Mouse (Mus musculus) hindbrain, embryonic 15.5 days (tissue): Measurements from ENCODE around the gene Prss36. TPM values are rescaled to one million over a fixed set of nuclear protein-coding genes. Genes with fewer than 3 reads are reported as not detected.

Experiments
- ATAC-seq: fragments of 200-750 bp; cut with Nextera tagmentation; 2 replicates; pipeline ENCODE4 v1.8.0; 2017; ENCODE audit warnings: low read depth, moderate number of reproducible peaks, moderate TSS enrichment; ENCODE audit not compliant: low FRiP score
- H3K27ac ChIP-seq: fragments of 300-500 bp; sonication (generic); replicated peaks from 2 replicates; pipeline ENCODE4 v1.5.1; 2015; ENCODE audit warnings: mild to moderate bottlenecking, inconsistent platforms
- H3K27me3 ChIP-seq: fragments of 300-500 bp; sonication (generic); 2 replicates; pipeline ENCODE4 v1.6.1; 2015; ENCODE audit warnings: control low read depth, inconsistent platforms
- H3K36me3 ChIP-seq: fragments of 300-500 bp; sonication (generic); 2 replicates; pipeline ENCODE4 v1.6.1; 2015; ENCODE audit warnings: control low read depth, inconsistent platforms
- H3K4me1 ChIP-seq: fragments of 300-500 bp; sonication (generic); replicated peaks from 2 replicates; pipeline ENCODE4 v1.6.1; 2015; ENCODE audit warnings: control low read depth, inconsistent platforms
- H3K4me2 ChIP-seq: fragments of 300-500 bp; sonication (generic); 2 replicates; pipeline ENCODE4 v1.6.1; 2015; ENCODE audit warnings: moderate library complexity, mild to moderate bottlenecking, inconsistent platforms
- H3K4me3 ChIP-seq: fragments of 300-500 bp; sonication (generic); 2 replicates; pipeline ENCODE4 v1.5.1; 2015; ENCODE audit warnings: mild to moderate bottlenecking, inconsistent platforms
- H3K9ac ChIP-seq: fragments of 300-500 bp; sonication (generic); 2 replicates; pipeline ENCODE4 v1.6.1; 2015; ENCODE audit warnings: inconsistent platforms
- H3K9me3 ChIP-seq: fragments of 300-500 bp; sonication (generic); 2 replicates; pipeline ENCODE4 v1.6.1; 2016; ENCODE audit warnings: control low read depth, inconsistent platforms
- WGBS: fragments of 180-500 bp; shearing (Covaris S2); methylation state at CpG from one replicate; pipeline ENCODE4 v1.1.7; 2015; 5-methylcytosine and 5-hydroxymethylcytosine counted together
- polyA plus RNA-seq: library from polyadenylated mRNA; unstranded; fragments of >200 nt; fragmentation: Nextera tagmentation; extraction: Ambion mirVana; gene quantifications from 2 replicates; pipeline ENCODE4 v1.2.1, GENCODE M21; 2015

Gene Prss36
- 12.6 and 14.8 TPM in 2 replicates for polyA plus RNA-seq

DNA sequence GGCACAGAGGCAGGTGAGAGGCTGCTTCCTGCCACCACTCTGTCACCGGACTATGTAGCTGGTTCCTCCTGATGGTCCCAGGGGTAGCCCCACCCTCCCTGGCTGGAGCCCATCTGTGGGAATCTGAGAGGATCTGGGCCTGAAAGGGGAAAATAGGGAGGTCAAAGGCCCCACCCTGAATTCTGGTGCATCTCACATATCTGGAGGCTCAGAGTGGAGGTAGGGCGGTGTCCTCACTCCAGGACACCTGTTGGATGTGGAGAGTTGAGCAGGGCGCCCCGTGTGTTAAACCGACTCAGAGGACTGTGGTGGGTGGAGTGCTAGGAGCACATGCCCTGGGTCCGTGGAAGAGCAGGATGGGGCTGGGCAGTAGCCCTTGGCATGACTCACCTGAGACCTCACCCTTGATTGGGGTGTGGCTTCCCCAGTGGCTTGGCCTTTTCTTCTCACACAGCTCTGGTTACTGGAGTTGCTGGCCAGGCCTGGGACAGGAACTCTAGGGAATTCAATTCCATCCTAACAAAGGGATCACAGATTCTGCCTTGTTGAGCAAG lies at the start of gene Prss36:
Prss36 (minus strand) TSS at position 256 of the 554 bp plus-strand sequence.
- Histone ChIP-seq H3K4me3 (no peak within 1 kb of the TSS), H3K27ac (no peak within 1 kb of the TSS), H3K36me3 (no peaks in the 10 kb centered on the region), H3K27me3 (peaks cover 24% of the 10 kb centered on the region; the same call in 1 of the 2 replicates), H3K9me3 (no peaks in the 10 kb centered on the region), H3K4me2 (no peak within 1 kb of the TSS), H3K4me1 (no peaks in the 10 kb centered on the region), H3K9ac (no peak within 1 kb of the TSS)
- ATAC-seq, result no peak
- 82% methylated on average over 6 of the region's 6 CpGs for WGBS

DNA sequence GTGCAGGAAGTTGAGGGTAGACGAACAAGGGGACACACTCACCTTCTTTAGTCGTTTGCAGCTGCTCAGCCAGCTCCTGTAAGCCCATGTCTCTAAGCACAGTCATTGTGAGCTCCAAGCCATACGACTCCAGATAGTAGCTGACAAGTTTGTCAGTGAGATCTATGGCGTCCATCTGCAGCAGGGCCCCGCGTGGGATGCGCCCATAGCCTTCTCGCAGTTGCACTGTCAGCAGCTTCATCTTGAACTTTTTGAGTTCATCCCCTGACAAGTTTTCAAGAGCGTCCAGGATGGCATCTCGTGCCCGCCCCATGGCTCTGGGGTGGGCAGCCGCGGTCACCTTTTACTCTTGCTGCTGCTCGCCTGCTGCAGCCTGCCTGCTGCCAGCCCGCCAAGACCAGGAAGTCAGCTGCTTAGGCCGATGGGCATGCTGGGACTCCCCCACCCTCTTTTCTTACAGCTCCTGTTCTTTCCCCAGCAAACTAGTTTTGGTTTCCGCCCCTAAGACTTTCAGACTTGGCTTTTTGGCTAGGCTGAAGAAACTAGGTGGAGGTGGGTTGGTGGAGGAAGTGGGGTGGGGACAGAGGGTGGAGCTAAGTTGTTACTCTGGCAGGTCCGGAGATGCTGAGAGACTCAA lies 46.9 kb upstream of the Prss36 start, which contains the start of gene Pycard:
Pycard (minus strand) TSS at position 527 of the 637 bp plus-strand sequence.
- Histone ChIP-seq H3K4me2 (peak within 1 kb of the TSS; percentile 47), H3K4me3 (peak within 1 kb of the TSS; percentile 19), H3K36me3 (0 out of 2 replicates have a peak, but pooled peaks cover 2% of the 10 kb centered on the region), H3K9me3 (no peaks in the 10 kb centered on the region), H3K4me1 (no peaks in the 10 kb centered on the region; the same call in 1 of the 2 replicates), H3K27ac (no peak within 1 kb of the TSS), H3K9ac (0 out of 2 replicates have a peak within 1 kb of the TSS, but pooled peaks have one; percentile 25), H3K27me3 (no peaks in the 10 kb centered on the region)
- ATAC-seq, result 0 out of 2 replicates have a peak, but pooled peaks have one; percentile 24
- 17% methylated on average over 18 of the region's 18 CpGs for WGBS

DNA sequence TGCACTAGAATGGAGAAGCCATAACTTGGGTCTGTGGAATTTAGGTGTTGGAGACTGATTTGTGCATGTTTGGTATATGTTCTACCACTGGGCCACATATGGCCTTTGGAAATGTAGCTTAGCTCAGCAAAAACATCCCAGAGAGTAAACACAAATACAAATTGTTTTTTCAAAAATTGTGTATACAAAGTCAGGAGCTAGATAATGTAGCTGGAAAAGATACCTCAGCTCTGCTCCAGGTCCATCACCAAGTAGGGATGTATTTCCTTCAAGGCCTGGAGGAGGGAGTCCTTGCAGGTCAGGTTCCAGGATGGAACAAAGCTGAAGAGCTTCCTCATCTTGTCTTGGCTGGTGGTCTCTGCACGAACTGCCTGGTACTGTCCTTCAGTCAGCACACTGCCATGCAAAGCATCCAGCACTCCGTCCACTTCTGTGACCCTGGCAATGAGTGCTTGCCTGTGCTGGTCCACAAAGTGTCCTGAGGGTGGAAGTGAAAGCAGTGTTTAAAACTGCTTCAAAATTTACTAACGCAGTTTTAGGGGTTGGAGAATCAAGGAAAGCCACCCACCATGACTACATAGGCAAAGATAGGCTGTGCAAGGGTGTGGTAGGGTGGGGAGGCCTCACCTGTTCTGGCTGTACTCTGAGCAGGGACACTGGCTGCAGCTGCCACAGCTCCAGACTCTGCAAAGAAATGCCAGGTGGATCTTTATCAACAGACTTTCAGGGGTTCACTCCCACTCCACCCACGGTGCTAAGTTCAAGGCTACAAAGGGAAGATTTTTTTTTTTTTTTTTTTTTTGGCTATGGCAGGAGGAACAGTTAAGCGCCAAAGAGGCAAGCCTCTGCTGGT lies 46.2 kb upstream of the Prss36 start:
- no peaks in the 10 kb centered on the region; the same call in 1 of the 2 replicates for H3K4me1 ChIP-seq
- ATAC-seq, result no peak
- no peaks in the 10 kb centered on the region for H3K9me3 ChIP-seq
- no peaks in the 10 kb centered on the region for H3K27me3 ChIP-seq
- 53% methylated on average over 5 of the region's 5 CpGs for WGBS
- no peak overlapping the region for H3K4me3 ChIP-seq
- peaks cover 9% of the 10 kb centered on the region for H3K36me3 ChIP-seq
- no peak overlapping the region for H3K27ac ChIP-seq
- H3K9ac ChIP-seq, result no peak overlapping the region
- H3K4me2 ChIP-seq, result peak overlapping the region; percentile 47

DNA sequence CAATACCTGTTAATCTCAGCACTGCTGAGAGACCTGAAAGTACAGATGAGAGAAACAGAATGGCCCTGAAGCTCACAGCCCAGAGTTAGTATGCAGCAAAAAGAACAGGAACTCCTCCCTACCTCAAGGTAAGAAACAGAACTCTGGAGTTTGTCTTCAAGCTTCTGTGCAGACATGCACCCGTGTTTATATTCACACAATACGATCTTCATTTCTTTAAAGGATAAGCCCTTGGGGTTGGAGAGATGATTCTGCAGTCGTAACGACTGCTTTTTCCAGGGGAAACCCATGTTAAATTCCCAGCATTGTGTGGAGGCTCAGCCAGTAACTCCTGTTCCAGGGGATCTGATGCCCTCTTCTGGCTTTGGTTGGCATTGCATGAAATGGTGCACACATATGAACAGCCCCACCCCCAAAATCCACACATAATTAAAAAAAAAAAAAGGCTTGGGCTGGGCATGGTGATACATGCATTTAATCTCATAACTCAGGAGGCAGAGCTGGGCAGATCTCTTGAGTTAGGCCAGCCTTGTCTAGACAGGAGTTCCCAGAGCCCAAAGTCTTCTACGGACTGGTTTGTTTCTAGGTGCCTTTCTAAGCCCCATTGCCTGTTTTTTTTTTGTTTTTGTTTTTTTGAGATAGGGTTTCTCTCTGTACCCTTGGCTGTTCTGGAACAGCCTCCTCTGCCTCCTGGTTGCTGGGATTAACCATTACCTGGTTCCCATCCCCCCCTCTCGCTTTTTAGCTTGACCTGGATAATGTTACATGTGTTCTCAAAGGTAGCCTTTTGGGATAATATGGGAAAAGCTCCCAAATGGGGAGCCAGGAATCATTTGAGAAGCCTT lies 45.3 kb upstream of the Prss36 start:
- Histone ChIP-seq H3K4me1 (no peaks in the 10 kb centered on the region; the same call in 1 of the 2 replicates), H3K27ac (0 out of 2 replicates have a peak overlapping the region, but pooled peaks have one; percentile 6), H3K4me2 (no peak overlapping the region), H3K9me3 (no peaks in the 10 kb centered on the region), H3K27me3 (no peaks in the 10 kb centered on the region), H3K4me3 (no peak overlapping the region), H3K36me3 (peaks cover 16% of the 10 kb centered on the region), H3K9ac (no peak overlapping the region)
- 51% methylated on average over 6 of the region's 6 CpGs for WGBS
- peak; percentile 70; the same call in 1 of the 2 replicates for ATAC-seq

DNA sequence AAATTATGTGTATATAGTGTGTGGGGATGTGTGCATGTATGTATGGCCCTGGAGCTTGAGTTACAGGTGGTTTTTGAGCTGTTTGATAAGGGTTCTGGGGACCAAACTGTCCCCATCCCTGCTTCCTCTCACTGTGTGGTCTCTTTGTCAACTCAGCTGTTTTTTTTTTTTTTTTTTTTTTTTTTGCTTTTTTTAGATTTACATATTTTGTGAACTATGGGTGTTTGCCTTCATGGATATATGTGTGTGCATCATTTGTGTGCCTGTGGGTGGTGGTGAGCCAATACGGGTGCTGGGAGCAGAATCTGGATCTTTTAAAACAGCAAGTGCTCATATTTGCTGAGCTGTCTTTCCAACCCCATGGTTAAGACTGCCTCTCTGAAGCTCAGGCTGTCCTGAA lies 42.4 kb upstream of the Prss36 start:
- Histone ChIP-seq H3K4me3 (no peak overlapping the region), H3K27me3 (no peaks in the 10 kb centered on the region), H3K27ac (no peak overlapping the region), H3K36me3 (peaks cover 46% of the 10 kb centered on the region), H3K9me3 (no peaks in the 10 kb centered on the region), H3K4me1 (no peaks in the 10 kb centered on the region; the same call in 1 of the 2 replicates), H3K4me2 (no peak overlapping the region), H3K9ac (no peak overlapping the region)
- WGBS, result 83% methylated on average over 1 of the region's 1 CpGs
- no peak for ATAC-seq

DNA sequence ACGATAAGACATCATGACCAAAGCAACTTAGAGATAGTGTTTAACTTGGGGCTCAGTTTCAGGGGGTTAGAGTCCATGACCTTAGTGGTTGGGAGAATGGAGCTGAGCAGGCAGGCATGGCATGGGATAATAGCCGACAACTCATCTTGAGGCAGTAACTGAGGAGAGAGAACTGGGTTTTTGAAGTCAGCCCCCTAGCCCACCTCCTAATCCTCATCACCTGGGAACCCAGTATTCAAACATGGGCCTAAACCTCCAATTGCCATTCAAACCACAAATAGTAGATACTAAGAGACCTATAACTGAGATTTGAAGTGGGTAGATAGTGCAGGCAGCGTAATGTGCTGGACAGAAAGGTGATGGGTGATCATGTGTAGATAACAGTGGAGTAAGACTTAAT lies 34.1 kb upstream of the Prss36 start:
- no peaks in the 10 kb centered on the region for H3K9me3 ChIP-seq
- no peak overlapping the region for H3K4me3 ChIP-seq
- WGBS, result 93% methylated on average over 3 of the region's 3 CpGs
- no peak overlapping the region for H3K27ac ChIP-seq
- no peak for ATAC-seq
- no peaks in the 10 kb centered on the region for H3K27me3 ChIP-seq
- no peak overlapping the region for H3K4me2 ChIP-seq
- no peaks in the 10 kb centered on the region for H3K4me1 ChIP-seq
- H3K9ac ChIP-seq, result no peak overlapping the region
- peaks cover 96% of the 10 kb centered on the region for H3K36me3 ChIP-seq

DNA sequence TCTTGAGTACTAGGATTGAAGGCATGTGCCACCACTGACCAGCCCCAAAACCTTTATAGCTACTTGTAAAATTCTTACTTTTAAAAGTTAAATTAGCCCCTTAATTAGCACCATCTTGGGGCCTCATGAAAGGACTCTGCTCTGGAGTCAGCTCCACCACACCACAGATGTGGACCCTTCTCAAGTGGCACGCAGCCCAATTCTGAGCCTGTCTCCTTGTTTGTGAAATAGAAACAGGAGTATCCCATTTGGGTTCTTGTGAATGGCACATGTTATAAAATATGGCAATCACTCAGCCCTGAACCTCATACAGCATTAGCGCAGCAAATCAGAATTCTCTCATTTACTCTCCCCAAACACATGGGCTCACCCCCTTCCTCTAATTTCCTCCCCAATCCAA lies 32.3 kb upstream of the Prss36 start:
- ATAC-seq, result no peak
- Histone ChIP-seq H3K4me1 (no peaks in the 10 kb centered on the region), H3K9ac (no peak overlapping the region), H3K27me3 (no peaks in the 10 kb centered on the region), H3K9me3 (no peaks in the 10 kb centered on the region), H3K36me3 (peaks cover 95% of the 10 kb centered on the region), H3K4me2 (no peak overlapping the region), H3K4me3 (no peak overlapping the region), H3K27ac (no peak overlapping the region)
- WGBS, result 99% methylated on average over 2 of the region's 2 CpGs

DNA sequence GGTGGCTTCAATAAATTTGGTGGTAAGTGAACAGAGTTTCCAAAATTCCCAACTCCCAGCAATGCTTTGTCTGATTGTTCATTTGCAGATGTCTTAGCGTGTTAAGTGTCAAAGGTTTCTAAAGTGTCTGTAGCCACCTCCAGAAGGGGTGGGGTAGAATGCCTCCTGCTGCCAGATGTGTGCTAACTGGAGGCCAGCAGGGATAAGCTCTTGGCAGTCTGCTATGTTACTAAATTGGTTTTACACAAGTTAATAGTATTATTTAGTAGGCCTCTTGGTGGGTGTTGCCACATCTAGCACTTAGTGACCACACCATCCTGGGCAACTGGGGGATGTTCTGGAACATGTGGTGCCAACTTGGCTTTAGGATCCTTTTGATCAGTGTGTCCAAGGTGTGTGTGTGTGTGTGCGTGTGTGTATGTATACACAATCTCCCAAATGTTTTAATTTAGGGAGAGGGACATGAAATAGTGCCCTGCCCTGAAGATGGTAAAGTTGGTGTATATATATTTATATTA lies 27.9 kb upstream of the Prss36 start:
- no peak overlapping the region for H3K4me2 ChIP-seq
- H3K27ac ChIP-seq, result no peak overlapping the region
- no peak overlapping the region for H3K4me3 ChIP-seq
- ATAC-seq, result no peak
- H3K27me3 ChIP-seq, result no peaks in the 10 kb centered on the region
- no peak overlapping the region for H3K9ac ChIP-seq
- peaks cover 92% of the 10 kb centered on the region for H3K36me3 ChIP-seq
- H3K9me3 ChIP-seq, result no peaks in the 10 kb centered on the region
- peaks cover 7% of the 10 kb centered on the region for H3K4me1 ChIP-seq
- WGBS, result 83% methylated on average over 2 of the region's 2 CpGs

DNA sequence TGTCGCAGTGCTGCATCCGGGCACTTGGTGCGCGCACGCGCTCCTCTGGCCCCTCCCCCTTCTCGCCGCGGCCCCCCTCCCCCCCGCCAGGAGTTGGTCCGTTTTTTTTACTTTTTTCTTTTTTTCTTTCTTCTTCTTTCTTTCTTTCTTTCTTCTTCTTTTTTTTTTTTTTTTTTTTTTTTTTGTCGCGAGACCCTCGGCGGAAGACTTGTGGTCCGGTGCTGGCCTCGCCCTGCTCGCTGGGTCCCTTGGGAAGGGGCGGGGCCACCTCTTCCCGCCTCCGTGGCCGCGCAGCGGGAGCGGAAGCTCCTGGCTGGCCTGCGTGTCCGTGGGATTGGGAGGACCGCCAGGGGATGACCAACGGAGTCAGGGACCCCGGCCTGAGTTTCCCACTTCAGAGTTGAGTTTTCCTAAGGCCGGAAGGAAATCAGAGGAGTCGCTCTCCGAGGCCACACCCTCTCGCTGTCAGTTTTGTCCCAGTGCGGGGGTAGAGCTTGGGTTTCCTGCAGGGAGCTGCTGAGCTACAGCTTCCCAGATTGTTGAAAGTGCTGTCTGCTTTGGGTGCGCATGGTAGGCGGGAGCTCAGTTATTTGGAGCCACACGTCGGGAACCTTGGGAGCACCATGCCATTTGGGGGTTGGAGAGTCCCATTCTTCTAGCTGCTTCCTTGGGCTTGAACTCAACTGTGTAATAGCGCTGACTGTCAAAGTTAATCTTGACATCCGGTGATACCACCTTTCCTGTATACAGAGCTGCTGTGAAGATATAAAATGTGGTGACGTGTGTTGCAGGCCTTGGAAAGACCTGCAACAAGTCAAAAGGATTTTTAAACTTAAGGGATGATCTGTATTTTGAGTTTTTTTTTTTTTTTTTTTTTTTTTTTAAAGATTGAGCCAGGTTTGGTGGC lies 21.6 kb upstream of the Prss36 start:
- H3K27ac ChIP-seq, result peak overlapping the region; percentile 99
- H3K9ac ChIP-seq, result peak overlapping the region; percentile 100
- H3K27me3 ChIP-seq, result no peaks in the 10 kb centered on the region
- ATAC-seq, result 0 out of 2 replicates have a peak, but pooled peaks have one; percentile 40
- peaks cover 25% of the 10 kb centered on the region for H3K4me1 ChIP-seq
- under 1% methylated on average over 42 of the region's 42 CpGs for WGBS
- H3K36me3 ChIP-seq, result peaks cover 33% of the 10 kb centered on the region
- H3K9me3 ChIP-seq, result no peaks in the 10 kb centered on the region
- H3K4me3 ChIP-seq, result peak overlapping the region; percentile 99
- H3K4me2 ChIP-seq, result peak overlapping the region; percentile 78
